Mouse (Mus musculus): ENCODE results near the gene Ppargc1a.

- TF ChIP-seq CTCF (IDR thresholded peaks at IDR 0.05; ENCODE audit: low read depth, low read length) (no peak), POLR2A (IDR thresholded peaks at IDR 0.05; ENCODE audit: borderline replicate concordance, low read depth, low read length) (no peak)
Observed at GRCm38 (mm10) chr5:51478319-51478994, 89.1 kb downstream of the Ppargc1a start.

Measured in bone marrow macrophage, adult 2 months (primary cell).